Mouse (Mus musculus): ENCODE data around the gene Mical2.

Mical2 gene

GRCm38 (mm10) chr7:112283606-112284310 lies 58.1 kb downstream of the Mical2 start:
- no peak for DNase-seq

DNA sequence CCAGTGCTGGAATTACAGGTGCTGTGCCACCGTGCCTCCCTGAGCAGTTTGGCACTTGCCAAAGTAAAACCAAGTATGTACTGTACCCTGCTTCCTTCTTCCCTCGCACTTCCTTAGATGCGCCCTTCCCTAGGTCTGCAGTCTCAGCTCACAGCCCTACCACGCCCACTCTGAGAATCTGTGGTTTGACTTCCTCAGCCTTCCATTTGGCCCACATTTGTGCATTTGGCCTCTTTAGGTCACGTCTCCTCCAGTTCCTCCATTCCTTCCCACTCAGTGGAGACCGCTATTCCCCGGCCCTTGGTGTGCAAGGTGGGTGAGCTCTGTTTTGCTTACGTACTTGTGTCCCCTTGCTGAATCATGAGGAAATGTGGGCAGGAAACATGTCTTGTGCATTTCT lies 59.9 kb downstream of the Mical2 start:
- no peak for DNase-seq

DNA sequence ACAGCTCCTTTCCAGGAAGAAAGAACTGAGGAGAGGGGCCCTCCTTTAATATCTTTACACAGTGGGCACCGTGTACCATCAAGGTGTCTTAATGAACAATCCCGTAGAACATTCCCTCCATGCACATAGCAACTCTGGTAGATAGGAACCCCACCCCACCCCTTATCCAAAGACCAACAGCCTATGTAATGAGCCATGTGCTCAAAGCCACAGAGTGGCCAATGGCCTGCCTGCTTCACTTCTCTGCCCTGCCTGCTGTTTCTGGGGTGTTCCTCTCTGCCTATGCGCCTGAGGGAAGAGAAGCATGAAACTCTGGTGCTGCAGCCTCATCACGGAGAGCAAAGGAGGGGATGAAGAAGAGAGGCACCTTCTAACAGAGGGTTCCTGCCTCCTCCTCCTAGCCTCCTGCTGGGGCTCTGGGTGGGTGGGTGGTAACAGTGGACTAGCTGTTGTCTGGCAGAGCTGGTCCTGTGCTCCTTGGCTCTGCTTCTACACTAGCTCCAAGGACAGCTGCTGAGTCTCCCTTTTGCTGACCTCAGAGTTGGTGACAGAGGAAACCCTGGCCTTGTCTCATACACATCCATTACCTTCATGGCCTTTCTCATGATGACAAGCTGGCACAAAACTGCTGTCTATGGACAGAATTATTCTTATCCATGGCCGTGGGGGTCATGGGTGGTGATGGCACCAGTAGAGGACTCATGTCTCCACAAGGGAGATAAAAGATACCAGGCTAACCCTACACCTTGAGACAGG lies 62.9 kb downstream of the Mical2 start:
- DNase-seq, result no peak

DNA sequence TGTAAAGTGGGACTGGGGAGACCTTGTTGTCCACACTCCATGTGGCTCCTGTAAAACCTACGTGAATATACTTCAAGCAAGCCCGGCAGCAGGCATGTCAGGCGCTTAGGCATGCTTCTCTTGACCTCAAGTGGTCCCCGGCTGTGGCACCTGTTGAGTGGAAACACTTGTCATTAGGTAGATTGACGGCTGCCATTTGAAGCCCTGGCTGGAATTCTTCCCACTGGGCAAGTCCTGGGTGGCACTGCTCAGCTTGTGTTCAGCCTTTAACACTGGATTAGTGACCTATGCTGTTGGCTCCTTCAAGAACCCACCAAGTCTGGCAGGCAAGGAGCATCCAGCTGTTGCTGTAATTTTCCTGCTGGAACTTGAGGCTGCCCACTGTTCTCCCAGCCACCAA lies 63.9 kb downstream of the Mical2 start:
- DNase-seq, result no peak

GRCm38 (mm10) chr7:112289990-112290389 lies 64.3 kb downstream of the Mical2 start:
- no peak for DNase-seq

GRCm38 (mm10) chr7:112293456-112294104 lies 67.9 kb downstream of the Mical2 start:
- no peak for DNase-seq

DNA sequence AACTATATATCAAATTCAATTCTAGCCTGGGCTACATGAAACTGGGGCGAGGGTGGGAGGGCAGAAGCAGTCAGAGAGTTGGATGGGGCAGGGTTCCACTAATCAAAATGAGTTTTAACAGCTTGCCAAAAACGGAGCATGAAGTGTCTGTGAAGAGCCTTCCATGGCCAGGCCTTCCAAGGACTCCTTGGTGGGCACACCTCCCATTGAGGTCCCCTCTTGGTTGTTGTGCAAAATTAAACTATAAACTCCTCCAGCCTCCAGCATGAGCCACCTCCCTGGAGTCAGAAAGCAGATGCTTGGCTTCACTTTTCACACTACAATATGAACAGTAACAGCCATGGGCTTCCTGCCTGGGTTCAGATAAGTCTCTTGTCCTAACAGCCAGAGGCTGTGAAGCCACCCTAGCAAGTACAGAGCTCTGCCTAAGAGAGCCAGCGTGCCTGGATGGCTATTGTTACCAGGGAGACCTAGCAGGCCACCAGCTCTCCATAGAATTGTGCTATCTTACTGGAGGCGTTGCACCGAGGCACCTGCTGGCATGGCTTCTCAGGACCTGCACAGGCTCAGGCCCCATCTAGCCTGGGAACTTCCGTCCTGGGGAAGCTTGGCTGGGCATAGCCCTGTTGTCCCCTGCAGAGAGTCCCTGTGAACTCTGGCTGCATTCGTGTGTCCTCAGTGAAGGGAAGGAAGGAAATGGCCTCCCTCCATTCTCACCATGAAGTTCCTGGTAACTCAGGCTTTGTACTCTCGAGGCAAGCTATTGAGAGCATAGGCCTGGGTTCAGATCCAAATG lies 70.0 kb downstream of the Mical2 start:
- DNase-seq, result no peak

DNA sequence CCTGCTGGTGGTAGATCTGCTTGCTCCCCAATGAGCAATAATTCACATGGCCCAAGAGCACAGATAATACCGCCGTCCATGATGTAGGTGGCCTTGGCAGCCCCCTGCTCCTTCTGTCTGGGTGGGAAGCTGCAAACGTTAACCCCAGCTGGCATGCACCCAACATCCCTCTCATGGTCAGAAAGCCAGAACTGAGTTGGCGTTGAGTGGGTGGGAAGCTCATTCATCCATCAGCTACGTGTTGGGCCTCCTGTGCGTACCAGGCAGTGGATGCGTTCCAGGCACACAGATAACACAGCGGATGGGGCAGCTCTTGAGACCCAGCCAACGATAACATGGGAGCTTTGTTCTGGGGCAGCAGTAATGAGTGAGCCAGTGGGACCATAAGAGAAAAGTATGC lies 72.4 kb downstream of the Mical2 start:
- peak; percentile 61 for DNase-seq

DNA sequence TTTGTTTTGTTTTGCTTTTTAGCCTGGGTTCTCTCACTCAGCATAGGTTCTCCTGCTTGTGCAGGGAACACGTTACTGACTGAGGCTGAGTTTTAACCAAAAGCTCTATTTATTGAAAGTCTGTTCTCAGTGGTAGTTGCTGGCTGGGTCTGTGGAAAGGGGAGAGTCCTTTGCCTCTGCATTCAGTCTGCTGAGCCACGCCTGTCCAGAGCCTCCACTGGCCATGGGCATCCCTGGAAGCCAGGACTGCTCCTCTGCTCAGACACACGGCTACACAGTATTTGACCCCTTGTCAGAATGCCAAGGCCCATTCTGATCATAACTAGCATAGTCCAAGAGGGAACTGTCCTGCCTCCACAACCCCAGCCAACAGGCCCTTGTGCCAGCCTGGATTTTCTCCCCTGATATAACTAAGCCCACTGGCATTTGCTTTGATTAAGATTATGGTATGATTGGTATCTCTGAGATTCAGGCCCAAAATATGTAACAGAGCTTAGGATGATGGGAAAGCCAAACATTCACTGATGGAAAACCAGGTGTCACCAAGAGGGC lies 73.3 kb downstream of the Mical2 start:
- DNase-seq, result no peak

GRCm38 (mm10) chr7:112299521-112300096 lies 74.0 kb downstream of the Mical2 start:
- DNase-seq, result no peak

- peak; percentile 56 for DNase-seq
Measured at GRCm38 (mm10) chr7:112300141-112300540, 74.5 kb downstream of the Mical2 start.

- no peak for DNase-seq
Measured at GRCm38 (mm10) chr7:112301052-112301451, 75.4 kb downstream of the Mical2 start.

- DNase-seq, result no peak
Measured at GRCm38 (mm10) chr7:112304382-112304781, 78.7 kb downstream of the Mical2 start.

DNA sequence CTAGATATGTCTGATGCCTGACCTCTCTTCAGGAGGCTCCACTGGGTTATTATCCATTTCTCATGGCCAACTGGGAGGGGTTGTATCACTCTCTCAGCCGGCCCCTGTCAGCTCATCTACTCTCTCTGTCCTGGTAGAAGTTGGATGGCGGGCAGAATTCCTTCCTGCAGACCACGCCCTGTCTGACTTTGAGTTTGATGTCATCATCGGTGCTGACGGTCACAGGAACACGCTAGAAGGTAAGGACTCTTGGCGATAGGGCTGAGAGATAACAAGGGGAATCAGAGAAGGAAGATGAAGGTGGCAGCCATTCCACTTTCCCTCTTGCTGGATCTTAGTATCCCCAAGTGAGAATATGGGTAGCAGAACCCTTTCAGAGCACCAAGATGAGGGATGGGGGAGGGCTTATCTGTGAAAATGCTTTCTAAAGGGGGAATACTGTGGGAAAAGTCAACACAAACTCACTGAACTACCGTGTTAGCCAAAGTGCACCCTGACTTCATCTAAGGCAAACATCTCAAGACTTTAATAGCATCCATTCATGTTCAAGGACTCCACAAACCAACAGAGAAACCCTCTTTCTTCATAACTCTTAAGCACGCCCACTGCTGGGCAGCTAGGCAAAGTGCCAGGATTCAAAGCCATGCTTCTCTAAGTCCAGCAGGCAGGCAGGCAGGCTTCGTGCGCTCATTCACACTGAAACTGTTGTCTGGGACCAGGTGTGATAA lies 83.8 kb downstream of the Mical2 start:
- DNase-seq, result no peak

DNA sequence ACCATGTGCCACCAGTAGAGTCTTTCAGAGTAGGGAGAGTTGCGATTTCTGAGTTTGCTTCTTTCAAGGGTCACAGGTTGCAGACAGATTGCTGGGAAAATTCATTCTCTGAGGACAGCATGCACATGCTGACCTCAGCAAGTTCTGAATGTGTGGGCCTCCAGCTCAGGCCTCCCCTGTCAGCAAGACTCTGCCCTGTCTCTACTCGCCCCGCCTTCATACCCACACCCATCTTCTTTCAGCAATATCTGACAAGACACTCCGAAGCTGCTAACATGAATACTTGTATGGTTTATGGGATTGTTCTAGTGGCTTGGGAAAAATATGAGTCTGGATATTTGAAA lies 84.3 kb downstream of the Mical2 start:
- DNase-seq, result no peak

DNA sequence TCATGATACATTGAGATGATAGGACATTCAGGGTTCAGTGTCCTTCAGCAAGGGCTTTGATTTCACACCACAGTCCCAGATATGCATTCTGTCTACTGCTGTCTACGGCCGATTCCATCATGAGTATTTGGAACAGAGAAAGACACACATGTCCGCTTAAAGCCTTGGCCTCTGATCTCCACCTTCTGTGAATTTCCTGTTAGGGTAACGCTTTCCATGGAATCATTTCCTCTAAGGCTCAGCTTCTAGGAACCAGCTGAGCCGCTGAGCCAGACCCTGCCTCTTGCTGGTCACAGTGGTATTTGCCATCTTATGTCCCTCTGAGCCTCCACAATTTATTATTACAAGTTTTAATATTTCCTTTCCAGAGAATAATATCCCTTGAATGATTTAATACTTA lies 87.6 kb downstream of the Mical2 start:
- no peak for DNase-seq

DNA sequence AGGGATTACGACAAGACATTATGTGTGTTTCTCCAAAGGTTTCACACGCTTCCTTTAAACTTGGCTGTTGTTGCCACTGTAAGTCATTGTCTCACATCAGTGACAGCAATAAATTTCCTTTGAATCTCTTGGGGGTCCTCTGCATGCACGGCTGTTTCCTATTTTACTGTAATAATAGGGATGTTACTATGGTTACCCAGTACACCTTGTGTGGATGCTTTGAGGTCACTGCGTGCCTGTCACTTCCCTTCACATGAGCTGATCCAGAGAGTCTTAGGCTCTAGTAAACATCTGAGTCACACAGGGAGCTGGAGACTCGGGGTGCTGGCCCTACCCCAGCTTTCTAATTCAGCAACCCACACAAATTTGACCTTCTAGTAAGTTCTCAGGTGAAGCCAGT lies 88.0 kb downstream of the Mical2 start:
- no peak for DNase-seq

DNA sequence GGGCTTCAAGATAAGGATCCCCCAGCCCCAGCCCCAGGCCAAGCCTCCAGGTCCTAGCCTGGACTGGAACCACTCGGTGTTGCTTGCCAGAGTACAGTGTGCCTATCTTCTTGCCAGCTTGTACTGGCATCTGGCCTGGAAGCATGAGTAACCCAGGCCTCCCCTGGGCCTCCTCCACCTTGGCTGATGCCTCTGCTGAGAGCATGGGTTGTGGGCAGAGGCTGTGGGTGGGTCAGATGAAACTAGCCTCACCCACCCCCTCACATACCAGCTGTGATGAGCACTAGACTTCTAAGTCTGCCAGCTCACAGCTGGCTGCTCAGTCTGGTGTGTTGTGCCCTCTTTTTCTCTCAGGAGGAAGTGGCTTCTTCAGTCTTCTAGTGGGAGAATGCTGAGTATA lies 90.6 kb downstream of the Mical2 start:
- no peak for DNase-seq

DNA sequence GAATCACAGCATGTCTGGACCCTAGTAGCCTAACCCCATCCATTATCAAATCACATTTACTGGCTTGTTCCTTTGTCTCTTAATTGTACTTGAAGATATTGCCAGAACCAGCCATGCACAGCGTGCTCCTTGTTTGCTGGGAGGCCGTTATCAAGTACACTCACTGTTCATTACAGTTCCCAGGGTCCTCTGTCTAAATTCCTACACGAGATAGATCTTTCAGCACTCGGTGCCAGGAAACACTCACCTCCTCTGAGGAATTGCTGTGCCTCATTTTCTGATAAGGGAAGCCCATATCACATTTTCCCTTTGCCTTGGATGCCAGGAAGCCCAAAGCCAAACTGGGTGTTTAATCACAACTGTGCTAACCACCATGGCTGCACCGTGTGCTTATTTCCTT lies 91.8 kb downstream of the Mical2 start:
- DNase-seq, result no peak

DNA sequence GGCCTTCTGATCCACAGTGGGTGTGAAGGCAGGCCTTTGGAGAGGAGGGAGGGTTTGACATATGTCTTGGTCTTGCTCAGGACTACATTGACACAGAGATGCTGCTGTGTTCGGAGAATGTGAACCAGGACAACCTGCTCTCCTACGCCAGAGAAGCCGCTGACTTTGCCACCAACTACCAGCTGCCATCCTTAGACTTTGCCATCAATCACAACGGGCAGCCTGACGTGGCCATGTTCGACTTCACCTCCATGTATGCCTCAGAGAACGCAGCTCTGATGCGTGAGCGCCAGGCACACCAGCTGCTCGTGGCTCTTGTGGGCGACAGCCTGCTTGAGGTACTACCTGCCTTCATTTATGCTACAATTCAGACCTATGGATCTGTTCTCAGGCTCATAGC lies 92.7 kb downstream of the Mical2 start:
- DNase-seq, result no peak

DNA sequence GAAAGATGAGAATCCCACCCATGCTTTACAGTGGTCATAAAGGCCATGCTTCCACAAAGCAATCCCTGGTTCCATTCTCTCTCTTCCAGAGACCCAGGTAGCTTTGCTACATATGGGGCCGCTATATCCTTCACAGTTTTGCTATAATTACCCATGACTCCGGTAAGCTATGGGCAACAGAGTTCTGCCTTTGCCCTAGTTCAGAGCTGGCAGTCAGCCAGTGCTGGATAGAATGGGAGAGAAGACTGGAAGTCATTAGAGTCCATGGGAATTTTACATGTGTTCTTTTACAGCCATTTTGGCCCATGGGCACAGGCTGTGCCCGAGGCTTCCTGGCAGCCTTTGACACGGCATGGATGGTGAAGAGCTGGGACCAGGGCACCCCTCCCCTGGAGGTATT lies 93.8 kb downstream of the Mical2 start:
- peak; percentile 48 for DNase-seq

Measured in cerebellum, adult 11 months (tissue).